Mouse (Mus musculus) frontal cortex, adult 2 months (tissue): ENCODE data around the gene Rps27l. TPM values are rescaled to one million over a fixed set of nuclear protein-coding genes. Genes with fewer than 3 reads are reported as not detected.
A peak's percentile ranks its signal among the peaks of the same experiment; 100 is the strongest.

Source experiments
- DNase-seq, 2 experiments: peaks; one replicate each; pipeline ENCODE4 v3.0.0; 2022; ENCODE audit warnings: low spot score in 1 of 2; ENCODE audit errors: extremely low spot score in 1 of 2
- polyA plus RNA-seq: library from polyadenylated mRNA; depleted of rRNA; stranded (reverse); fragments of >200 nt; gene quantifications from 2 replicates; pipeline ENCODE4 v1.2.3, GENCODE M21; 2012; rRNA removed

Gene Rps27l
- polyA plus RNA-seq, 1 experiment = 58.6 TPM

DNA sequence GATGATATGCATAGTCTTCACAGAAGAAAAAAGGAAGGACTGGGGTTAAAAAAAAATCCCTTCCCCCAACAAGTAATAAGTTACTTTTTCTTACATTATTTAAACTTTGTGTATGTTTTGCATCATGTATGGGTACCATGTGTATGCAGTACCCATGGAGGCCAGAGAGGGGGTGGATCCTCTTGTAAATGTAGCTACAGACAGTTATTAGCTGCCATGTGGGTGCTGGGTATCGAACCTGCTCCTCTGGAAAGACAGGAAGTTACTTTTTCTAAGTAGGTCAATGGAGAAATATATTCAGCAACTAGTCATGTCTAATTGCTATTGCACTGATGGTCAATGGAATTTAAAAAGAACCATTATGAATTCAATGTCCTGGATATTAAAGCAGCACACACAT, 32.6 kb downstream of the Rps27l start:
- DNase-seq = no peak

DNA sequence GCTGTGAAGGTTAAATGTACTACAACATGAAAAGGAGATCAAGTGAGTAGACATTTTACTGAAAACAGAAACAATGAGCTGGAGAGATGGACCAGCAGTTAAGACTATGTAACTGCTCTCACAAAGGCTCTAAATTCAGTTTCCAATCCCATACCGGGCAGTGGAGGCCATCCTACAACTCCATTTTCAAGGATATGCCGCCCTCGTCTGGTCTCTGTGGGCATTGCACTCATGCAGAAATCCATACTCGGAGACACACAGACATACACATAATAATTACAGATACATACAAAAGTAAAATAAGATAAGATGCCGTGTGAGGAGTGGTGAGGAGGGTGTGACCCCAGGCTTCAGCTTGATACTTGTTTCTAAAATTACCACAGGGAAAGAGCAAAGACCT, 34.6 kb downstream of the Rps27l start:
- peak in 1 of 2 experiments; percentile 76 for DNase-seq

DNA sequence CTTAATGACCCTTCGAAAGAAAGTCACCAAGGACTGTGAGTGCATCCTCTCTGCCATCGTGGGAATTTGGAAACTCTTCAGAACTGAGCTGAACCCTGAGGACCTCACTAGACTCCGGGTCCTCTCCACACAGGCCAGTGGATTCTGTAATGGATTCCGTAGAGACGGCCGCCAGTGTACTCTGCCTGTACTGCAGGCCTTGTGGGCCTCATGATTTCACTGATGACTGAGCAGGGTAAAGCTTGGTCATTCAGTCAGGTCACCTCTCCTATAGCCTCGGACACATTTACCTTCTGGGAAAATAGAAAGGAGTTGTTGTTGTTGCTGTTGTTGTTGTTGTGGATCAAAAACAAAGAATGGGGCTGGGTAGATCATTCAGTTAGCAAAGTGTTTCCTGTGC, 36.2 kb downstream of the Rps27l start:
- no peak for DNase-seq

DNA sequence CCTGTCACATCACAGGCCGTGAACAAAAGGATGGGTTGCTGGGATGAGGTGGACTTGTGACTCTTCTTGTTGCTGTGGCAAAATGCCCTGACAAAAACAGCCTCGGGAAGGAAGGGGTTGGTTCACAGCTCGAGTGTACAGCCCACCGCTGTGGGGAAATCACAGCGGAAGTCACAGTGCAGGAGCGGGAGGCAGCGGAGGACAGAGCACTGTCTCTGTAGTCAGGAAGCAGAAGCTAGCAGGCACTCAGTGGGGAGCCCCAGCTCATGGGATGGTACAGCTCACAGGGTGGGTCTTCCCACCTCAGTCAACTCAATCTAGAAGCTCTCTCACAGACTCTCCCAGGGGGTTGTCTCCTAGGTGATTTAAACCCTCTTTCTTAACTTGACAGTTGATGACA, 39.5 kb downstream of the Rps27l start:
- DNase-seq = no peak

DNA sequence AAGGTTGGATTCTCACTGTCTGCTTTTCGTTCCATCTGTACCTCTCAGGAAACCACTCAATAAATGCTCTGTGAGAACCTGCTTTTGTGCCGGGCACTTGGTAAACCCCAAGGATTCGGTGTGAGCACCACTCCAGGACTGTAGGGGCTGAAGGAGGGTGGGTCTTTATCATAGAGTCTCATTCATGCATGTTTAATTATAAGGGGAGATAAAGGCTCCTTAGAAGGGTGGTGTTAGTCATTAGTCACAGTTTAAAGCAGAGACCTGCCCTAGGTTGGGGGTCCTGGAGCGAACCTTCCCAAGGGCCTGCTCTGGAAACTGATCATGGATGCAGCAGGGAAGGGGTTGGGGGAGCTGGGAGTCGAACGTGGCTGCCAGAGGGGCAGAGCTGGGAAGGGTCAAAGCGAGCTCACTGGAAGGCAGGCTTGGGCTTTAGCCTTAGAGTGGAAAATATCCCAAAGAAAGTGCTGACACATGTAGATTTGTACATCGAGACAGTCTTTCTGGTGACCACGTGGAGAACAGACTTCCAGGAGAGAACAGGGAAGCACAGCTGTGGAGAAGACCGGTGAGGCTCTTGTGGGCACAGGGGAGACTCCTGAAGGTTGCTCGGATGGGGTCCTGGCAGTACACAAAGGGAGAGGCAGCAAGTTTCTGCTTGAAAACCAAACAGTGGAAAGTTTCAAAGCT, 42.5 kb downstream of the Rps27l start:
- DNase-seq = no peak

DNA sequence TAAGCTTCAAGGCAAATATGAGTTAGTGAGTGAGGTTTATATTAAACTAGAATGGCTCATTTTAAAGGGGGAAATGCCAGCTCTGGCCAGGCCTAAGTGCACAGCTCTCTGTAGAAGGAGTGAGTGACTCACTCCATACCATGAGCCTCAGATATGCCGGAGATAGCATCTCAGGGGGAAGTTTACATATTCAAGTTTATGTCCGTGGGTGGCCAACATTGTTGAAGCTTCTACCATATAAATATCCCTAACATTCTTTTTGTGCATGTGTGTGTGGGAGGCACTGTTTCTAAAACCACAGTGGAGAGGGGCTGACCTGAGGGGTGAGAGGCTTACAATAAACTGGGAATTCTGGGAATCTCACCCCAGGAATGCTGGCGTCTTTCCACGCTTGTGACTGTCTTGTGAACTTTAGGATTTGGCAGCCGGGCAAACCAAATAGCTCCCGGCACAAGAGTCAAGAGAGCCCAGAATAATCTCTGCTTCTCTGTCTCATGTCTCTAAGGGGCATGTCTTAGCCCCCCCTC, 43.1 kb downstream of the Rps27l start:
- peak in 1 of 2 experiments; percentile 60 for DNase-seq

DNA sequence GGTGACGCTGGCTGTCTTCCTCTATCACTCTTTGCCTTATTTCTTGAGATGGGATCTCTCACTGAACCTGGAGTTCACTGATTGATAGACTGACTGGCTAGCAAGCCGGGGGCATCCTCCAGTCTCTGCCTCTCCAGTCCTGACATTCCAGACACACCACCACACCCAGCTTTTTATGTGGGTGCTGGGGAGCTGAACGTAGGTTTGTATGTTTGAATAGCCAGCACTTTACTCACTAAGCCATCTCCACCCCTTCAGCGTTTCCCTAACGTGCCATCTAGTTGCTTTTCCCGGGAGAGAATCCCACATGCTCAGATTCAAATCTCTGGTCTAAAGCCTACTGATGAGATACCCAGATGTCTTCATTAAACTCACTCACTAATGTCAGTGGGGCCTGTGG, 43.7 kb downstream of the Rps27l start:
- no peak for DNase-seq

DNA sequence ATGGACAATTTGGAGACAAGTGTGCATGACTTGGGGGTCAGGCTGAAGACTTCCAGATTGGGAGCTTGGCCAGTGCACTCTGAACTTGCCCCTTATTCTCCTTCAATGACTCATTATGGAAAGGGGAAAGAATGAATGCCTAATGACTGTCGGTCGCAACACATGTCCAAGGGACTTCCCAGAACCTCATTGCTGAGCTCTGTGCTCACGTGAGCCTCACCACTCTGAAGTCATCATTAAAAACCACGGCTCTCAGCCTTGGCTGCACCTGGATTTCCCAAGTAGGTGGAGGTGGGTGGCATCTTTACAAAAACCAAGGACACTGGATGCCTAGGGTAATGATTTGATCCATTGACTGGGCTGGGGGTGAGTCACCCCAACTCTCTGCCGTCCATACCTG, 44.2 kb downstream of the Rps27l start:
- no peak for DNase-seq

DNA sequence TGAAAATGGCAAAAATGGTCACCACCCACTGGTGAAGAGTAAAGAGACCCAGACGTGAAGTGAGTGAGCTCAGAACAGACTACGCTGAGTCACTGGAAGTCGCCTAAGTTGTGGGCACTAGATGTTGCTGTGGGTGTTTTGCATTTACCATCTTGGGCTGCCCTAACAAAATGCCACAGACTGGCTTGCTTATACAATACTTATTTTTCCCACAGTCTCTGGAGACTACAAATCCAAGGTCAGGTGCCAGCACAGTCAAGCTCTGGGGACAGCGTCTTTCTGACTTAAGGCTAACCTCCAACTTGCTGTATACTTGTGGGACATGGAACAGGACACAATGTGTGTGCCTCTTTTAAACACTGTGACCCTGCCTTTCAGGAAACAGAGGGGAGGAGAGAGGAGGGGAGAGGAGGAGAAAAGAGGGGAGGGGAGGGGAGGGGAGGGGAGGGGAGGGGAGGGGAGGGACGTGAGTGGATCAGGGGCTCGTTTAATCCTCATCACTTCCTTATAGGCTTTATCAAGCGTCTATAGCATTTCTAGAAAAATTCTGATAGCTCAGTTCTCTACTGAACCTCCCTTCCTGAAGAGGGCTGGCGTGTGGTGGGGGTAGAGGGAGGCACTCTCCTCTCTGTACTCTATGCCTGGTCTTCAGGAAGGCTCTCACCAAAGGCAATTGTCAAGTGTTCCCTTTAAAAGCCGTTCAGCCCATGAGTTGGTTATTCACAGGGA, 45.3 kb downstream of the Rps27l start:
- peak; percentile 63 to 69 for DNase-seq

DNA sequence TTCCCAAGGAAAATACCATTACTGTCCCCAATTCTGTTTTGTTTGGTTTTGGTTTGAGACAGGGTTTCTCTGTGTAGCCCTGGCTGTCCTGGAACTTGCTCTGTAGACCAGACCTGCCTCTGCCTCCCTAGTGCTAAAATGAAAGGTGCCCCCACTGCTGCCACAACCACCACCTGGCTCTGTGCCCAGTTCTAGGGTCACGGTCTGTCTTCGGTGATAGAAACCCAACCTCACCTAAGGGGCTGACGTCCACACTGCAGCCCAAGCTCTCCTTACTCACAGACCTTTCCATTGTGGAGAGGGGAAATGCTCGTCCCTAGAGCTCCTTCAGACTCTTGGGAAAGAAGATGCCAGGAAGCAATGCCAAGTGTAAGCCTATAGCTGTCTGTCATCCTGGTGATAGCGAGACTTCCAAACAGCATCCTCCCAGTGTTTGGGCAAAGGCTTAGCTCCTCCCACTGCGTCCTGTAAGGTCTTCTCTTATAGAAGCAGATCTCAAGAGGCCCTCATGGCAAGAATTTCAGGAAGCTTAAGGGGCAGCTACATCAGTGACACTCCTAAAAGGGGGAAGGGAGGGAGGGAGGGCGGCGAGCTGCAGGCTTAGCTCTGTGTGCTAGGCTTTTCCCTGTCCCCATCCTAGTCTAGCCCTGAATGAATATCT, 46.0 kb downstream of the Rps27l start:
- DNase-seq = no peak

Other genes starting within 250 kb of the Rps27l start
- gene Car12, start 232.4 kb upstream of the Rps27l start, polyA plus RNA-seq = 10.6 and 13.6 TPM in 2 replicates
- 16.5 and 18.1 TPM in 2 replicates for gene Aph1b, start 150.6 kb upstream of the Rps27l start, polyA plus RNA-seq
- 0.42 and 0.44 TPM in 2 replicates for gene Gm10647, start 149.0 kb upstream of the Rps27l start, polyA plus RNA-seq
- gene Aph1c, start 111.4 kb upstream of the Rps27l start, polyA plus RNA-seq = 7.1 and 7.2 TPM in 2 replicates
- gene Rab8b, start 26.4 kb upstream of the Rps27l start, polyA plus RNA-seq = 17.8 and 19.4 TPM in 2 replicates
- gene Lactb, start 29.4 kb downstream of the Rps27l start, polyA plus RNA-seq = 20.4 and 21.0 TPM in 2 replicates
- gene Tpm1, start 103.3 kb downstream of the Rps27l start, polyA plus RNA-seq = 265 and 280 TPM in 2 replicates